Mouse (Mus musculus) lung, embryonic 14.5 days (tissue): Measurements from ENCODE around the gene Rpgrip1l. TPM values are rescaled to one million over a fixed set of nuclear protein-coding genes. Genes with fewer than 3 reads are reported as not detected.

Source experiments
- ATAC-seq: fragments of 200-750 bp; cut with Nextera tagmentation; 2 replicates; pipeline ENCODE4 v1.8.0; 2017; ENCODE audit warnings: mild to moderate bottlenecking, moderate TSS enrichment, moderate library complexity; ENCODE audit not compliant: insufficient read depth
- DNase-seq: peaks from one replicate; pipeline ENCODE4 v3.0.0-alpha.2; 2015
- H3K27ac ChIP-seq: fragments of 300-500 bp; sonication (generic); 2 replicates; pipeline ENCODE4 v1.5.1; 2014; ENCODE audit warnings: low read depth, mild to moderate bottlenecking, moderate library complexity
- H3K27me3 ChIP-seq: fragments of 300-500 bp; sonication (generic); 2 replicates; pipeline ENCODE4 v1.6.1; 2014; ENCODE audit warnings: low read length, control low read depth; ENCODE audit not compliant: insufficient read depth
- H3K36me3 ChIP-seq: fragments of 300-500 bp; sonication (generic); 2 replicates; pipeline ENCODE4 v1.6.1; 2014; ENCODE audit warnings: control low read depth; ENCODE audit not compliant: insufficient read depth
- H3K4me1 ChIP-seq: fragments of 300-500 bp; sonication (generic); 2 replicates; pipeline ENCODE4 v1.6.1; 2014; ENCODE audit warnings: antibody characterized with exemption, control low read depth; ENCODE audit not compliant: insufficient read depth
- H3K4me2 ChIP-seq: fragments of 300-500 bp; sonication (generic); 2 replicates; pipeline ENCODE4 v1.6.1; 2014; ENCODE audit warnings: mild to moderate bottlenecking
- H3K4me3 ChIP-seq: fragments of 300-500 bp; sonication (generic); 2 replicates; pipeline ENCODE4 v1.5.1; 2014; ENCODE audit warnings: low read depth, low read length
- H3K9ac ChIP-seq: fragments of 300-500 bp; sonication (generic); 2 replicates; pipeline ENCODE4 v1.6.1; 2014
- H3K9me3 ChIP-seq: fragments of 300-500 bp; sonication (generic); 2 replicates; pipeline ENCODE4 v1.6.1; 2016; ENCODE audit warnings: low read depth, low read length, control low read depth
- CTCF ChIP-seq: IDR thresholded peaks from 2 replicates; pipeline ENCODE4 v1.5.1; 2016; ENCODE audit warnings: antibody characterized with exemption, low read depth
- WGBS: fragments of 180-500 bp; shearing (Covaris S2); extraction: QIAGEN DNeasy Blood & Tissue Kit; methylation state at CpG from one replicate; pipeline ENCODE4 v1.1.7; 2014; 5-methylcytosine and 5-hydroxymethylcytosine counted together
- polyA plus RNA-seq: library from polyadenylated mRNA; unstranded; fragments of >200 nt; fragmentation: Nextera tagmentation; extraction: Ambion mirVana; gene quantifications from 2 replicates; pipeline ENCODE4 v1.2.1, GENCODE M21; 2014

Gene Rpgrip1l
- polyA plus RNA-seq, 1 experiment from 2014 or later: 10.4 TPM

GRCm38 (mm10) chr8:91323511-91323910 is 10.4 kb upstream of the Rpgrip1l start:
- H3K27ac ChIP-seq: no peak overlapping the region
- 85% methylated on average over 7 of the region's 7 CpGs for WGBS
- H3K4me2 ChIP-seq: no peak overlapping the region
- no peak overlapping the region for H3K9ac ChIP-seq
- no peaks in the 10 kb centered on the region; the same call in 1 of the 2 replicates for H3K4me1 ChIP-seq
- no peak for DNase-seq
- ATAC-seq: no peak
- no peaks in the 10 kb centered on the region for H3K9me3 ChIP-seq
- no peak for TF ChIP-seq CTCF
- H3K4me3 ChIP-seq: no peak overlapping the region
- peaks cover 9% of the 10 kb centered on the region; the same call in 1 of the 2 replicates for H3K36me3 ChIP-seq
- H3K27me3 ChIP-seq: no peaks in the 10 kb centered on the region

GRCm38 (mm10) chr8:91318938-91319729 is 6.1 kb upstream of the Rpgrip1l start:
- Histone ChIP-seq H3K4me1 (peaks cover 3% of the 10 kb centered on the region; the same call in 1 of the 2 replicates), H3K36me3 (peaks cover 3% of the 10 kb centered on the region; the same call in 1 of the 2 replicates), H3K27me3 (no peaks in the 10 kb centered on the region), H3K9me3 (no peaks in the 10 kb centered on the region), H3K9ac (no peak overlapping the region), H3K4me2 (no peak overlapping the region), H3K27ac (no peak overlapping the region), H3K4me3 (no peak overlapping the region)
- no peak for TF ChIP-seq CTCF
- WGBS: 46% methylated on average over 7 of the region's 7 CpGs
- DNase-seq (peak; percentile 48), ATAC-seq (peak; percentile 88)

GRCm38 (mm10) chr8:91317567-91318227 is 4.6 kb upstream of the Rpgrip1l start:
- TF ChIP-seq CTCF: no peak
- no peak overlapping the region for H3K9ac ChIP-seq
- 86% methylated on average over 5 of the region's 5 CpGs for WGBS

GRCm38 (mm10) chr8:91312342-91312741 is 720 bp downstream of the Rpgrip1l start:
- peaks cover 4% of the 10 kb centered on the region; the same call in 1 of the 2 replicates for H3K4me1 ChIP-seq
- TF ChIP-seq CTCF: no peak
- WGBS: 76% methylated on average over 2 of the region's 2 CpGs
- DNase-seq: no peak
- H3K4me2 ChIP-seq: peak overlapping the region; percentile 64
- no peak overlapping the region for H3K27ac ChIP-seq
- ATAC-seq: no peak
- H3K9me3 ChIP-seq: no peaks in the 10 kb centered on the region
- peaks cover 5% of the 10 kb centered on the region; the same call in 1 of the 2 replicates for H3K36me3 ChIP-seq
- H3K27me3 ChIP-seq: no peaks in the 10 kb centered on the region
- H3K9ac ChIP-seq: peak overlapping the region; percentile 87
- peak overlapping the region; percentile 71 for H3K4me3 ChIP-seq

More at GRCm38 (mm10) chr8:91317567-91318227, 4.6 kb upstream of the Rpgrip1l start:
- Histone ChIP-seq H3K27me3 (no peaks in the 10 kb centered on the region), H3K4me1 (peaks cover 4% of the 10 kb centered on the region; the same call in 1 of the 2 replicates), H3K36me3 (peaks cover 3% of the 10 kb centered on the region; the same call in 1 of the 2 replicates), H3K4me2 (no peak overlapping the region), H3K9me3 (no peaks in the 10 kb centered on the region), H3K27ac (no peak overlapping the region), H3K4me3 (no peak overlapping the region)
- DNase-seq (no peak), ATAC-seq (no peak)

- Histone ChIP-seq H3K27ac (no peak overlapping the region), H3K9me3 (no peaks in the 10 kb centered on the region), H3K4me2 (no peak overlapping the region), H3K9ac (no peak overlapping the region), H3K27me3 (no peaks in the 10 kb centered on the region), H3K4me1 (no peaks in the 10 kb centered on the region), H3K4me3 (no peak overlapping the region), H3K36me3 (peaks cover 14% of the 10 kb centered on the region; the same call in 1 of the 2 replicates)
- DNase-seq (peak; percentile 56), ATAC-seq (no peak)
- WGBS: 61% methylated on average over 17 of the region's 17 CpGs
- TF ChIP-seq CTCF: peak; percentile 43
Measured at GRCm38 (mm10) chr8:91304481-91305386, 8.3 kb downstream of the Rpgrip1l start.

- ATAC-seq (no peak), DNase-seq (no peak)
- TF ChIP-seq CTCF: no peak
- Histone ChIP-seq H3K36me3 (peaks cover 7% of the 10 kb centered on the region; the same call in 1 of the 2 replicates), H3K4me1 (no peaks in the 10 kb centered on the region), H3K27me3 (no peaks in the 10 kb centered on the region), H3K4me3 (no peak overlapping the region), H3K9ac (no peak overlapping the region), H3K9me3 (no peaks in the 10 kb centered on the region), H3K27ac (no peak overlapping the region), H3K4me2 (no peak overlapping the region)
- 95% methylated on average over 2 of the region's 2 CpGs for WGBS
Measured at GRCm38 (mm10) chr8:91298672-91299071, 14.4 kb downstream of the Rpgrip1l start.
